Mouse (Mus musculus): ENCODE measurements around the gene Gmpr.
"Not testable (repeated sequence)": the region's sequence is repeated elsewhere in the genome, so short reads cannot be mapped to it uniquely, and the experiment has no call there.

Gene Gmpr

GRCm38 (mm10) chr13:45507274-45508229 is at the start of gene Gmpr:
Gmpr (plus strand) TSS chr13:45507444.
- DNase-seq (ENCODE audit: low spot score in 2 of 2): peak; percentile 86 to 88

DNA sequence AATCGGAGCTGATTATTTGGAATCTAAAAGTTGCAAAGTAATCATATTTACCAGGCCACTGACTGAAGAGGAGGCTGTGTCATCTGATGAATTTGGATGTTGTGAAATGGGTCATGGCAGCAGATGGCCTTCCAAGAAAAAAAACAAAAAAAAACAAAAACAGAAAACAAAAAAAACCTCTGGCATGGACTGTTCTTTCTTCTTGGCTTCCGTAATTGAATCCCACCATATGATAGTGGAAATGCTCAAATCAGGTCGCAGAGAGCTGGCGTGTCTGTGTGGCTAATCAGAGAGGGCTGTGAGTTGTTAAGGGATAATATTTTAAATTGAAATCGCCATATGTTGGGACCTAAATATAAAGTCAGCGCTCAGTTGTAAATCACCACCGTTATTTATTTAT is 49.8 kb upstream of the Gmpr start:
- no peak for DNase-seq (ENCODE audit: low spot score in 2 of 2)

DNA sequence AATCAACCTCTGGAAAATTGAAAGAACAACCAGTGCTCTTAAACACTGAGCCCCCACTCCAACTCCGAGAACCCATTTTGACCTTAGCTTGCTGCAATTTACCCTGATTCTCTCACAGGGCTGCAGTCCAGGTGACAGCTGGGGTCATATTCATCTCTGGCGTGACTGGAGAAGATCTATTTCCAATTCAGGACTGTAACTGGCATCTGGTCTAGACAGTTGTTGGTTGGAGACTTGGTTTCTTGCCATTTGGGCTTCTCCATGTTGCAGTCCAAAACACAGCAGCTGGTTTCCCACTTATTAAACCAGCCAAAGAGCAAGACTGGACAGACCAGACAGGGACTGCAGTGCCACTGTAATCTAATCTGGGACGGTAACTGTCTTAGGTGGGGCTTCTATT is 47.1 kb upstream of the Gmpr start:
- no peak for DNase-seq (ENCODE audit: low spot score in 2 of 2)

- no peak for DNase-seq (ENCODE audit: low spot score in 2 of 2)
Measured at GRCm38 (mm10) chr13:45461370-45461958, 45.8 kb upstream of the Gmpr start.

DNA sequence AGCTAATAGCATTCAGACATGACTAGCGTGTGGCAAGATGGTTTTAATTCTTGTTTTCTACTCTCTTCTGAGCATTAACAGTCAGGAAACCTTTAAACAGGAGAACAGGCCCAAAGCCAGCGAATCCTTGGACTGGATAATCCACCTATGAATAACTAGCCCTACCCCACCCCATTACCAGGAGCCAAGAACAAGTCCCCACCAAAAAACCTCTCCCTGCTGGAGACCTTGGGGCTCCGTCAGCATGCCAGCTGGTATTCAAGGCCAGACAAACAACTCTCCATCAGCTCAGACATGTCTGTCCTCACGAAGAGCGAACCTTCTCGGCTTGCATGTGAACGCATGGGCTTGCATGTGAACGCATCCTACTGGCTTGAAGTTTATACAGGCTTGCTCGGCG is 41.6 kb upstream of the Gmpr start:
- DNase-seq (ENCODE audit: low spot score in 2 of 2): no peak

- no peak for DNase-seq (ENCODE audit: low spot score in 2 of 2)
Measured at GRCm38 (mm10) chr13:45466031-45466519, 41.2 kb upstream of the Gmpr start.

DNA sequence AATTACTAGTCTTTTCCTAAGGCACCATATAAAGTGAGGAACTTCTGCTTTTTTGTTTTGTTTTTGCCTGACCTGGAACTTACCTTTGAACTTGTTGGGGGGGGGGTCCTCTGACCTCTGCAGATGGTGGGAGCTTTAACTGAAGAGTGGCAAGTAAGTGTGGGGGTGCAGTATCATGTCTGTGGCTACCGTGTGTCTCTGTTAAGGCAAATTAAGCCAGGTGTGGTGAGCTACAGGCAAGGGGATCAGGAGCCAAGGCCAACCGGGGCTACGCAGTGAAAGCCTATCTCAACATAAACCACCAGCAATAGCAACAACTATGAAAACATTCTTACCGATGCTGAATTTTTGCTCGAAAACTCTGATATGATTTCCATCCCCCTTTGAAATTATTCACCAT is 38.5 kb upstream of the Gmpr start:
- DNase-seq (ENCODE audit: low spot score in 2 of 2): no peak

DNA sequence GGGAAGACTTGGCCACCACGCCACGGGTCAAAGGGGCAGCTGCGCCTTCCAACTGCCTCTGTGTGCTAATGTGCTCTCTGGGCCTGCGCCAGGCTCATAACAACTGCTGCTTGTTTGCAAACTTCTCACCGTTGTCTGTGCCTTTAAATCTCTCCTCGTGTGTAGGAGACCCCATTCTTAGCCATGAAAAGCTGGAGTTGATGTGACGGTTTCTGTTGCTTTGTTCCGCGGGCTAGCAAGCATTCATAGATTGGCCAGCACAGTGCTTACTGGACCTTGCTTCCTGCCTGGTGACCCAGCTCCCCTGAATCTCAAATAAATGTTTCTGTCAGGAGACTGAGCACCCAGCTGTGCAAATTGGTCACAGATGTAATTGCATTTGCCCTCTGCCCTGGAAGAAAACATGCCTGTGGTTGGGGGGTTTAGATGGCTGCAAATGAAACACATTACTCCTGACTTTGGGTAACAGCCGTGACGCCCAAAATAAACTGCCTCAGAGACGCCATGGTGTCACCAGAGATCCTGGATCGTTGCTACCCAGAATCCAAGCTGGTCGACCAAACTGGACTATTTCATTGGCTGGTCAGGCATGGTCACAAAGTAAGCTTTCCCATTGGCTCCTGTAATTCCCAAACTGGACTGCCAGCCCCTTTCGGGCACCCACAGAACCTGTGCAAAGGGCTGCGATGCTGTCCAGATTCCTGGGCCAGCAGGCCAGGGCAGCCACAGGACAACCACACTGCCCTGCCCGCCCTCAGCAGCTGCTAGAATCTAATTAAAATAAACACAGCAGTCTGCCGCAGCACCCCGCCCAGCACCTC is 37.6 kb upstream of the Gmpr start:
- no peak for DNase-seq (ENCODE audit: low spot score in 2 of 2)

DNA sequence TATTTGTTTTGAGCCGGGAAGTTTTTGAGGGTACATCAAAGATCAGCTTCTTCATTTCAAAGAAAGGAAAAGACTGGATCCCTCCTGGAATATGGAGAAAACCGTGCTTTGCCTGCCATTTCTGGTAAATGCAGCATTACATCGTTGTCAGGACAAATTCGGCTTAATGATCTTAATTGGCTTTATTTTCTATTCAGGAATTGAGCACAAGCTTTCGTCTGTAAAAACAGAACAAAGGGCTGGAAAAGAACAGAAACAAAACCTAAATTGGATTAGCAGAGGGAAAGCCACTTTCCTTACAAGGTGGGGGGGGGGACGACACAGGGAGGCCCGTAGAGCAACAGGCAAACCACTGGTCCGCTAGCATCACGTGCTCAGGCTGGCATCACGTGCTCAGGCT is 33.9 kb upstream of the Gmpr start:
- DNase-seq (ENCODE audit: low spot score in 2 of 2): no peak

DNA sequence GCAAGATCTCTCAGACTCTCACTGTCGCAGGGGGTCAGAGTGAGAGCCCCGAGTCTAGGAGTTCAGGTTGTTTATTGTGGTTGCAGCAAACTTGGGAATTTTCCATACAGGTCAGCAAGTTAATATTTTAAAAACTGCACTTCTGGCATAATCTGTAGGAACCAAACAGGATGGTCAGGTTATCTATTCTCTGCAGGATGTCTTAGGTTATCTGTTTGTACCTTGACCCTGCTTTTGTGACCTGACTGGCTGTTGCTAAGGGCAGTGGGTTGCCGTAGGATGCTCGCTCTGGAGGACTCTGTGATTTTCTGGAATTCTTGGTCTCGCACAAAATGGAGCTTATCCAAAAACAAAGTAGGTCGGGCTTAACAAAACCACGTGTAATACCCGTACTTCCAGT is 31.9 kb upstream of the Gmpr start:
- DNase-seq (ENCODE audit: low spot score in 2 of 2): no peak

DNA sequence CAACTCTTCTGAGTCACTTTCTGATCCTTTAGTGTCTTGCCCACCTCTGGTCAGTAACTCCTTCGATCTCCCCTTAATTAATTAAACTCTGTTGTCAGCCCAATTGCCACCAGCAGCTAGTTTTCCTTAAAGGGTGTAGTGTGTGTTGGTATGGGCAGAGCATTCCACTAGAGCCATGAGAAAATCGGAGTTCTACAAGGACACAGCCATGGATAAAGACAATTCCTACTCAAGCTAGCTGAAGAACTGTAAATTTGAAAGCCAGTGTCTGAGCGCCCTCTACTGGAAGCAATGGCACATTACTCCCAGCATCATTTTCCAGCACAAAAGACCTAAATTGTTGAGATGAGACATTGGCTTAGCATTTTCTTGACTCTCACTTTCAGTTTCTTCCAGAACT is 30.1 kb upstream of the Gmpr start:
- peak; percentile 65 to 84 for DNase-seq (ENCODE audit: low spot score in 2 of 2)

DNA sequence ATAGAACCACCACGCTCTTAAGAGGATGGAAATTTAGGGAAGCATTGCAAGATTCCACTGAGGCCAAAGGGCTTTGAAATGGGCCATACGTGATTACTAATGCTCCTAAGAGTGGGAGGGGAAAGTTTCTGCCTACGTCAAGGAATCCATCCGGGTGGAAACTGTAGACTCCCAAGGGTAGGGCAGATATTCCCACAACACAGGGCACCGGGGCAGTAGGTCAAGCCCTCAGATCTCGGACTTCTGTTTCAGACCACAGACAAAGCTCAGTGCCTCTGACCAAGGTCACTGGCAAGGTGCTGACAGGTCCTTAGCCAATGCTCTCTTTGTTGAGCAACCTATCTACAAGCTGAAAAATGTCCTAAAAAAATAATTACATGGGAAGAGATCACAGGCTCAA is 27.3 kb upstream of the Gmpr start:
- no peak for DNase-seq (ENCODE audit: low spot score in 2 of 2)

- no peak for DNase-seq (ENCODE audit: low spot score in 2 of 2)
Measured at GRCm38 (mm10) chr13:45483215-45483614, 24.0 kb upstream of the Gmpr start.

- DNase-seq (ENCODE audit: low spot score in 2 of 2): not testable (repeated sequence)
Measured at GRCm38 (mm10) chr13:45483949-45484348, 23.3 kb upstream of the Gmpr start.

DNA sequence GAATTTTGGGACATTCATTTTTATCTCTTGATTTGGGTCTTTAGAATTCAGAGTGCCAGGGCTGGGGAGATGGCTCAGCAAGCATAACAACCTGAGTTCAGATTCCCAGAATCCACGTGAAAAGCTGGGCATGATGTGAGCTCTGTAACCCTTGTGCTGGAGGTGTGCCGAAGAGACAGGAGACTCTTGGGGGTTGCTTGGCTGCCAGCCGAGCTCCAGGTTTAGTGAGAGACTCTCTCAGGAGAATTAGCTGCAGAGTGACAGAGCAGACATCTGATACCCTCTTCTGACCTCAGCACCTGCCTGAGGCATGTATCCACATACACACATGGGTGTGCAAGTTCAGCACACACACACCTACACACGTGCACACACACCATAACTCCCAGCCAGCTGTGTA is 21.6 kb upstream of the Gmpr start:
- DNase-seq (ENCODE audit: low spot score in 2 of 2): no peak

DNA sequence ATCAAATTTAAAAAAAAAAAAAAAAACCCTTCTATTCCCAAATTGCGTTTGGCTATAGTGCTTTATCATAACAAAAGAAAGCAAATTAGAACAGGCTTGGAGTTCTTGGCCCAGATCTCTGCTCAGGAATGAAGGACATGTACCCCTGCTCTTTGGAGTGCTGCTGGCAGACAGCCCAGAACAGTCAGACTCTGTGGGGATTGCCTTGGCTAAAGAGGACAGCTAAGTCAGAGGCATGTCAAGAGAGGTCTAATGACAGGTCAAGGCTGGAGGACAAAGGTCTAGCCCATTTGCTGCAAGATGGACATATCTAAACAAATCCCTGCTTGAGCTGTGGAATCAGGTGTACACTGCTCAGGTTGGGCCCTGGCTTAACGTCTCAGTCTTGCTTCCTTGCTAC is 20.6 kb upstream of the Gmpr start:
- no peak for DNase-seq (ENCODE audit: low spot score in 2 of 2)

GRCm38 (mm10) chr13:45491991-45492732 is 15.1 kb upstream of the Gmpr start:
- no peak for DNase-seq (ENCODE audit: low spot score in 2 of 2)

- DNase-seq (ENCODE audit: low spot score in 2 of 2): no peak
Measured at GRCm38 (mm10) chr13:45493846-45494245, 13.4 kb upstream of the Gmpr start.

GRCm38 (mm10) chr13:45498623-45499022 is 8.6 kb upstream of the Gmpr start:
- DNase-seq (ENCODE audit: low spot score in 2 of 2): no peak

- no peak for DNase-seq (ENCODE audit: low spot score in 2 of 2)
Measured at GRCm38 (mm10) chr13:45499391-45499790, 7.9 kb upstream of the Gmpr start.

GRCm38 (mm10) chr13:45499906-45500305 is 7.3 kb upstream of the Gmpr start:
- no peak for DNase-seq (ENCODE audit: low spot score in 2 of 2)

Measured in spleen, postnatal 4 days (tissue).